Mouse (Mus musculus): ENCODE data around the gene Terf2.

DNA sequence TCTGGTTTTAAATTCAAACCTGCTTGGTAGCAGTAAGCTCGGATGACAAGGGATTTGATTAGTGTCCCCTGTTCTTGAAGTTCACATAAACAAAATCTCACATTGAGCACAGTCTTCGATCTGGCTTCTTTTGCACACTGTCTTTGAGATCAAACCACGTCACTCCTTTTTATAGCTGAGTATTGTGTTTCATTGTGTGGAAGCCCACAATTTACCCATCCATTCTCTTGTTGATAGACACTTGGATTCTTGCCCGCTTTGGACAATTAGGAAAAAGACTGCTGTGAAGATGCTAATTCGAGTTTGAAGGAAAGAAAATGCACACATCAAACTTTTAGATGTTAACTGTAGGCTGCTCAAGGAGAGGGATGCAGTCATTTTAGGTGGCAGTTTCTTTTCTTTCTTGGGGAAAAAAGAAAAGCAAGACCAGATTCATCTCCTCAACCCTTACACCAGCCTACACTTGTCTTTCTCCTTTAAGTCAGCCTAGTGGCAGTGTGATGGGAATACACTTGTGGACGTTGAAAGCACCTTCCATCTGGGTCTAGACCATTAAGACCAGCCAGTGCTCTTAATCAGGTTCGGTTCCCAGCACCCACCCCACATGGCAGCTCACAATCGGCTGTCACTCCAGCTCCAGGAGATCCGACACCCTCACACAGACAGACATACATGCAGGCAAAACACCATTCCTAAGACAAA, 14.4 kb upstream of the Terf2 start:
- TF ChIP-seq GATA1 (IDR thresholded peaks at IDR 0.05; ENCODE audit: borderline replicate concordance, low read length) (no peak), FLI1 (IDR thresholded peaks at IDR 0.05; ENCODE audit: low read length) (no peak)
